Mouse (Mus musculus): ENCODE results near the gene Antxr1.

DNA sequence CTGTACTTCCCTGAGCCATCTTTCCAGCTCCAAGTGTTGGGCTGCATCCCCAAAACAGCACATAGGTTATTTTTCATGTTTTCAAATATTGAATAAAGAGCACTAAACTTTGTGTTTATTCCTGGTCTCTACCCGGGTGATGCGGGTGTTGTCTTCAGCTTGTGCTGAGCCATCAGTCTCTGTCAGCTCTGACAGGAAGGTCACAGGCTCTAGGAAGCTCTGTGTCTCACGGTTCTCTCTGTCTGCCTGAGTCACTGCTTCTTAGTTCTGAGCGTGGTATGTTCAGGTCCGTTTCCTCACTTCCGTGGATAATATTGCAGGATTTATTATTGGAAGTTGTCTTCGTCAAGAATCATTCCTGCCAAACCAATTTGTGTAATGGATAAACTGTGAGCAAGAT is 213.7 kb downstream of the Antxr1 start:
- TF ChIP-seq CTCF (IDR thresholded peaks at IDR 0.05; ENCODE audit: insufficient read depth, low read depth, low read length), result no peak
- TF ChIP-seq POLR2A (IDR thresholded peaks at IDR 0.05; ENCODE audit: insufficient read depth, low read depth, low read length), result no peak

Data from olfactory bulb, adult 2 months (tissue).